Mouse (Mus musculus) C2C12 (cell line): Measurements from ENCODE around the gene Spen. TPM values are rescaled to one million over a fixed set of nuclear protein-coding genes. Genes with fewer than 3 reads are reported as not detected.

Experiments used
- H3K27me3 ChIP-seq: one replicate; pipeline ENCODE4 v1.6.1; 2011; ENCODE audit not compliant: control insufficient read depth, insufficient read depth, insufficient read length
- H3K36me3 ChIP-seq: one replicate; pipeline ENCODE4 v1.6.1; 2011; ENCODE audit not compliant: control insufficient read depth, insufficient read depth
- H3K4me3 ChIP-seq: one replicate; pipeline ENCODE4 v1.5.1; 2011; ENCODE audit warnings: mild to moderate bottlenecking, control low read depth; ENCODE audit not compliant: poor library complexity, insufficient read depth, severe bottlenecking
- H3K79me2 ChIP-seq: one replicate; pipeline ENCODE4 v1.6.1; 2011; ENCODE audit not compliant: control insufficient read depth, insufficient read depth
- H3K79me3 ChIP-seq: one replicate; pipeline ENCODE4 v1.6.1; 2011; ENCODE audit warnings: low read depth, control low read depth
- H3ac ChIP-seq: one replicate; pipeline ENCODE3; 2011; ENCODE audit warnings: low read depth; ENCODE audit not compliant: control insufficient read depth, insufficient read length
- CEBPB ChIP-seq: IDR thresholded peaks from one replicate; pipeline ENCODE4 v1.6.1; 2011; ENCODE audit warnings: low read depth, mild to moderate bottlenecking, control low read depth, moderate library complexity
- CTCF ChIP-seq: IDR thresholded peaks from one replicate; pipeline ENCODE4 v1.5.1; 2011; ENCODE audit not compliant: control insufficient read depth, insufficient read depth, insufficient read length
- FOSL1 ChIP-seq: IDR thresholded peaks from one replicate; pipeline ENCODE4 v1.8.0; 2011; ENCODE audit warnings: mild to moderate bottlenecking, low read length; ENCODE audit not compliant: poor library complexity, insufficient read depth, severe bottlenecking
- MAX ChIP-seq: IDR thresholded peaks from one replicate; pipeline ENCODE4 v1.6.1; 2011; ENCODE audit warnings: mild to moderate bottlenecking, control low read depth
- MYOD1 ChIP-seq: IDR thresholded peaks from one replicate; pipeline ENCODE4 v1.6.1; 2011; ENCODE audit warnings: low read depth; ENCODE audit not compliant: control insufficient read depth, insufficient read length
- MYOG ChIP-seq: IDR thresholded peaks from one replicate; pipeline ENCODE4 v1.6.1; 2011; ENCODE audit not compliant: control insufficient read depth, insufficient read length; ENCODE audit errors: extremely low read depth
- USF1 ChIP-seq: IDR thresholded peaks from one replicate; pipeline ENCODE4 v1.6.1; 2011; ENCODE audit warnings: low read depth, mild to moderate bottlenecking, control low read depth, moderate library complexity
- polyA plus RNA-seq: library from polyadenylated mRNA; unstranded; fragments of >200 nt; fragmentation: generic; extraction: Trizol; gene quantifications from one replicate; pipeline ENCODE4 v1.2.1, GENCODE M21; 2012; ENCODE audit warnings: missing spikeins

Gene Spen
- polyA plus RNA-seq, 1 experiment: 12.1 TPM

- H3K79me2 ChIP-seq: peaks cover 93% of the 10 kb centered on the region
- H3K36me3 ChIP-seq: peaks cover 44% of the 10 kb centered on the region
These were observed 83.6 kb downstream of the Spen start for GRCm38 (mm10) chr4:141454581-141455350.

DNA sequence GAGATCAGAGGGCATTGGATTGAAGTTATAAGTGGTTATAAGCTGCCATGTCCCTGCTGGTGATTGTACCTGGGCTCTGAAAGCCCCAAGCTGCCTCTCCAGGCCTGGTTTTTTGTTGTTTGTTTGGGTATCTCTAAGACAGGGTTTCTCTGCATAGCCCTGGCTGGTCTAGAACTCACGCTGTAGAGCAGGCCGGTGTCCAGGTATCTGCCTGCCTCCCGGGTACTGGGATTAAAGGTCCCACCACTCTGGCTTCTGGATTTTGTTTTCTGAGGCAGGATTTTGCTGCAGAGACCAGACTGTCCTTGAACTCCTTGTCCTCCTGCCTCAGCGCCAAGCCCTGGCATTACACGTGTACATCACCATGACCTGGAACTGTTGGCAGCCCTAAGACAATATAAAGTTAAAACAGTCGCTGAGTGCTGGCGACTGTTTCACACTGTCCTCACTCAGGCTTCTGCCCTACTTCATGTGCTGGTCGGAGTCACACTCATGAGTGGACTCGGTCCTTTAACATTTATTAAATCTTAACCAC, 86.4 kb downstream of the Spen start:
- no peak for TF ChIP-seq CTCF
- no peaks in the 10 kb centered on the region for H3K27me3 ChIP-seq
- H3K36me3 ChIP-seq: peaks cover 64% of the 10 kb centered on the region
- no peak overlapping the region for H3ac ChIP-seq
- peaks cover 46% of the 10 kb centered on the region for H3K79me3 ChIP-seq
- peaks cover 90% of the 10 kb centered on the region for H3K79me2 ChIP-seq
- no peak overlapping the region for H3K4me3 ChIP-seq

More at GRCm38 (mm10) chr4:141454581-141455350, 83.6 kb downstream of the Spen start:
- no peaks in the 10 kb centered on the region for H3K27me3 ChIP-seq
- no peak overlapping the region for H3K4me3 ChIP-seq
- TF ChIP-seq MYOD1: no peak
- no peak for TF ChIP-seq MAX
- TF ChIP-seq FOSL1: no peak
- peaks cover 52% of the 10 kb centered on the region for H3K79me3 ChIP-seq
- peak overlapping the region; percentile 27 for H3ac ChIP-seq

- Histone ChIP-seq H3K27me3 (no peaks in the 10 kb centered on the region), H3K79me3 (peaks cover 46% of the 10 kb centered on the region), H3ac (no peak overlapping the region), H3K79me2 (peaks cover 90% of the 10 kb centered on the region), H3K4me3 (no peak overlapping the region), H3K36me3 (peaks cover 69% of the 10 kb centered on the region)
- TF ChIP-seq FOSL1 (no peak), CTCF (no peak), MAX (no peak), MYOD1 (no peak), CEBPB (no peak), USF1 (no peak), MYOG (no peak)
These were observed 87.1 kb downstream of the Spen start for GRCm38 (mm10) chr4:141451251-141451650.

- Histone ChIP-seq H3K79me3 (peaks cover 28% of the 10 kb centered on the region), H3K79me2 (peaks cover 63% of the 10 kb centered on the region), H3K27me3 (no peaks in the 10 kb centered on the region), H3K36me3 (peaks cover 42% of the 10 kb centered on the region), H3ac (no peak overlapping the region), H3K4me3 (no peak overlapping the region)
- no peak for TF ChIP-seq CTCF
- TF ChIP-seq FOSL1: no peak
These were observed 92.2 kb downstream of the Spen start for GRCm38 (mm10) chr4:141446211-141446610.

- Histone ChIP-seq H3K4me3 (peak overlapping the region; percentile 80), H3K36me3 (peaks cover 40% of the 10 kb centered on the region), H3K79me2 (peaks cover 56% of the 10 kb centered on the region), H3ac (peak overlapping the region; percentile 90), H3K79me3 (peaks cover 23% of the 10 kb centered on the region), H3K27me3 (no peaks in the 10 kb centered on the region)
- no peak for TF ChIP-seq FOSL1
- no peak for TF ChIP-seq CEBPB
- no peak for TF ChIP-seq MAX
- TF ChIP-seq MYOG: no peak
- no peak for TF ChIP-seq CTCF
- no peak for TF ChIP-seq USF1
- TF ChIP-seq MYOD1: no peak
These were observed 93.1 kb downstream of the Spen start for GRCm38 (mm10) chr4:141445328-141445720.

- H3K79me3 ChIP-seq: peaks cover 23% of the 10 kb centered on the region
- peaks cover 50% of the 10 kb centered on the region for H3K79me2 ChIP-seq
- H3ac ChIP-seq: peak within 1 kb of the TSS; percentile 90
- no peaks in the 10 kb centered on the region for H3K27me3 ChIP-seq
- H3K4me3 ChIP-seq: peak within 1 kb of the TSS; percentile 80
- H3K36me3 ChIP-seq: peaks cover 34% of the 10 kb centered on the region
- TF ChIP-seq CEBPB (no peak), USF1 (no peak), FOSL1 (no peak), MYOG (no peak)
These were observed 93.7 kb downstream of the Spen start, which contains the start of gene Zbtb17 for GRCm38 (mm10) chr4:141444451-141445327. TSS of gene Zbtb17 (plus strand) at chr4:141444654.
